Mouse (Mus musculus): ENCODE data around the gene Gm21762. TPM values are rescaled to one million over a fixed set of nuclear protein-coding genes. Genes with fewer than 3 reads are reported as not detected.
"Not testable (repeated sequence)": the region's sequence is repeated elsewhere in the genome, so short reads cannot be mapped to it uniquely, and the experiment has no call there.

Gm21762 gene
- polyA plus RNA-seq, 1 experiment from 2014 or later = not detected

DNA sequence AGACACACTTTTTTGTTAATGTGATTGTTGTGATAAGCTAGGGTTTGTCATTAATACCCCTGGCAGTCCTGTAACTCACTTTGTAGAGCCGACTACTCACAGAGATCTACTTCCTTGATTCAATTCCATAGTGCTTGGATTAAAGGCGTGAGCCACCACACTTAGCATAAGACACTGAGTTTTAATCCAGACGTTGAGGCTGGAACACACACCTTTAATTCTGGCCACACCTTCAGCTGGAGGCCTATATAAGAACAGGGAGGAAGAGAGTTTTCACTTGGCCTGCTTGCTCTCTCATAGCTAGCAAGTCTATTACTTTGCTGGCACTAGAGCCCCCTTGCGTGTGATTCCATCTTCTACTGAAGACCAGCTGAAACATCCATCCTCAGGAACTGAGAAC is 43.6 kb downstream of the Gm21762 start, which contains the start of gene Gm21818:
Gene Gm21818 (plus strand): TSS at position 301 of the 400 bp plus-strand sequence.
- not testable (repeated sequence) for H3K9me3 ChIP-seq; H3K27ac ChIP-seq (replicated peaks); H3K9ac ChIP-seq; H3K36me3 ChIP-seq; H3K27me3 ChIP-seq (replicated peaks); H3K4me1 ChIP-seq; H3K4me3 ChIP-seq; ATAC-seq (ENCODE audit: extremely low read depth, insufficient number of reproducible peaks, low FRiP score, low TSS enrichment); H3K4me2 ChIP-seq
- 63% methylated on average over 4 of the region's 4 CpGs for WGBS

DNA sequence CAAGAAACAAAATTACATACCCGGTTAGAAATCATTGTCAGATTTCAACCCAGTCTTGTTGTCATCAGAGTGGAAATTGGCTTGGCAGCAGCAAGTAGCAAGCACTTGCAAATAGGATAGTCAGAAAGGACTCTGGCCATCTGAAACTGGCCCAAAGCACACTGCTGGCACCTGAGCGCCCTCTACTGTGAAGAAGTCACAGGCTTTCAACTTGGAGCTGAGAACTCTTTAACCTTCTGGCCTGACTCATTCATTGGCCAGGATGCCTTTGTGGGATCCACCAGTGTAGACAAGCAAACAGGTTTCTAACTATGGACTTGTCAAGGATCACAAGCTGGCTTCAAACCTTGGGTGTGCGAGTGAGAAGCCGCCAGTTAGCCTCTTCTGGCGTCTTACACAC is 47.4 kb downstream of the Gm21762 start:
- not testable (repeated sequence) for H3K27me3 ChIP-seq (replicated peaks); H3K4me1 ChIP-seq; ATAC-seq (ENCODE audit: extremely low read depth, insufficient number of reproducible peaks, low FRiP score, low TSS enrichment); H3K4me2 ChIP-seq; H3K9me3 ChIP-seq; H3K4me3 ChIP-seq; H3K27ac ChIP-seq (replicated peaks); H3K36me3 ChIP-seq; H3K9ac ChIP-seq
- 39% methylated on average over 5 of the region's 5 CpGs for WGBS

Other genes with a start within 250 kb of the Gm21762 start
- gene Gm36079, start 188.9 kb downstream of the Gm21762 start, polyA plus RNA-seq (2015; fragmentation: Nextera tagmentation; extraction: Ambion mirVana) = not detected in 2 replicates
- not detected in 2 replicates for gene Gm21188, start 163.8 kb downstream of the Gm21762 start, polyA plus RNA-seq (2015; fragmentation: Nextera tagmentation; extraction: Ambion mirVana)
- gene Gm20767, start 75.7 kb downstream of the Gm21762 start, polyA plus RNA-seq (2015; fragmentation: Nextera tagmentation; extraction: Ambion mirVana) = not detected in 2 replicates
- not detected in 2 replicates for gene Gm21818, start 43.5 kb downstream of the Gm21762 start, polyA plus RNA-seq (2015; fragmentation: Nextera tagmentation; extraction: Ambion mirVana)
- not detected in 2 replicates for gene Gm21731, start 23.2 kb upstream of the Gm21762 start, polyA plus RNA-seq (2015; fragmentation: Nextera tagmentation; extraction: Ambion mirVana)
- not detected in 2 replicates for gene AF067061, start 47.2 kb upstream of the Gm21762 start, polyA plus RNA-seq (2015; fragmentation: Nextera tagmentation; extraction: Ambion mirVana)
- gene BC147527, start 84.4 kb upstream of the Gm21762 start, polyA plus RNA-seq (2015; fragmentation: Nextera tagmentation; extraction: Ambion mirVana) = 0.09 and 0.23 TPM in 2 replicates
- not detected in 2 replicates for gene Tcstv3, start 100.9 kb upstream of the Gm21762 start, polyA plus RNA-seq (2015; fragmentation: Nextera tagmentation; extraction: Ambion mirVana)